Mouse (Mus musculus) C2C12 (cell line): ENCODE data around the gene Skap1. TPM values are rescaled to one million over a fixed set of nuclear protein-coding genes. Genes with fewer than 3 reads are reported as not detected.

Experiments
- H3K27me3 ChIP-seq: one replicate; pipeline ENCODE4 v1.6.1; 2011; ENCODE audit not compliant: control insufficient read depth, insufficient read depth, insufficient read length
- H3K36me3 ChIP-seq: one replicate; pipeline ENCODE4 v1.6.1; 2011; ENCODE audit not compliant: control insufficient read depth, insufficient read depth
- H3K4me3 ChIP-seq: one replicate; pipeline ENCODE4 v1.5.1; 2011; ENCODE audit warnings: mild to moderate bottlenecking, control low read depth; ENCODE audit not compliant: poor library complexity, insufficient read depth, severe bottlenecking
- H3K79me2 ChIP-seq: one replicate; pipeline ENCODE4 v1.6.1; 2011; ENCODE audit not compliant: control insufficient read depth, insufficient read depth
- H3K79me3 ChIP-seq: one replicate; pipeline ENCODE4 v1.6.1; 2011; ENCODE audit warnings: low read depth, control low read depth
- H3ac ChIP-seq: one replicate; pipeline ENCODE3; 2011; ENCODE audit warnings: low read depth; ENCODE audit not compliant: control insufficient read depth, insufficient read length
- CEBPB ChIP-seq: IDR thresholded peaks from one replicate; pipeline ENCODE4 v1.6.1; 2011; ENCODE audit warnings: low read depth, mild to moderate bottlenecking, control low read depth, moderate library complexity
- CTCF ChIP-seq: IDR thresholded peaks from one replicate; pipeline ENCODE4 v1.5.1; 2011; ENCODE audit not compliant: control insufficient read depth, insufficient read depth, insufficient read length
- FOSL1 ChIP-seq: IDR thresholded peaks from one replicate; pipeline ENCODE4 v1.8.0; 2011; ENCODE audit warnings: mild to moderate bottlenecking, low read length; ENCODE audit not compliant: poor library complexity, insufficient read depth, severe bottlenecking
- MAX ChIP-seq: IDR thresholded peaks from one replicate; pipeline ENCODE4 v1.6.1; 2011; ENCODE audit warnings: mild to moderate bottlenecking, control low read depth
- MYOD1 ChIP-seq: IDR thresholded peaks from one replicate; pipeline ENCODE4 v1.6.1; 2011; ENCODE audit warnings: low read depth; ENCODE audit not compliant: control insufficient read depth, insufficient read length
- MYOG ChIP-seq: IDR thresholded peaks from one replicate; pipeline ENCODE4 v1.6.1; 2011; ENCODE audit not compliant: control insufficient read depth, insufficient read length; ENCODE audit errors: extremely low read depth
- USF1 ChIP-seq: IDR thresholded peaks from one replicate; pipeline ENCODE4 v1.6.1; 2011; ENCODE audit warnings: low read depth, mild to moderate bottlenecking, control low read depth, moderate library complexity
- polyA plus RNA-seq: library from polyadenylated mRNA; unstranded; fragments of >200 nt; fragmentation: generic; extraction: Trizol; gene quantifications from one replicate; pipeline ENCODE4 v1.2.1, GENCODE M21; 2012; ENCODE audit warnings: missing spikeins

Skap1 gene
- polyA plus RNA-seq, 1 experiment, result 0.04 TPM

GRCm38 (mm10) chr11:96642173-96643140, 178.1 kb downstream of the Skap1 start:
- Histone ChIP-seq H3K36me3 (no peaks in the 10 kb centered on the region), H3ac (no peak overlapping the region), H3K4me3 (no peak overlapping the region), H3K79me2 (no peaks in the 10 kb centered on the region), H3K27me3 (peaks cover 62% of the 10 kb centered on the region), H3K79me3 (no peaks in the 10 kb centered on the region)
- TF ChIP-seq MAX, result no peak
- TF ChIP-seq FOSL1, result no peak
- TF ChIP-seq CTCF, result no peak
- no peak for TF ChIP-seq MYOD1
- no peak for TF ChIP-seq USF1
- no peak for TF ChIP-seq CEBPB
- TF ChIP-seq MYOG, result no peak

- no peak overlapping the region for H3K4me3 ChIP-seq
- TF ChIP-seq MYOG (no peak), CEBPB (no peak), MAX (no peak), CTCF (no peak), MYOD1 (no peak), FOSL1 (no peak), USF1 (no peak)
- no peaks in the 10 kb centered on the region for H3K36me3 ChIP-seq
- no peaks in the 10 kb centered on the region for H3K79me3 ChIP-seq
- no peaks in the 10 kb centered on the region for H3K79me2 ChIP-seq
- no peak overlapping the region for H3ac ChIP-seq
- H3K27me3 ChIP-seq, result peaks cover 51% of the 10 kb centered on the region
Measured at GRCm38 (mm10) chr11:96644969-96645368, 180.6 kb downstream of the Skap1 start.

GRCm38 (mm10) chr11:96645538-96646037, 181.2 kb downstream of the Skap1 start:
- no peaks in the 10 kb centered on the region for H3K79me2 ChIP-seq
- peaks cover 48% of the 10 kb centered on the region for H3K27me3 ChIP-seq
- no peaks in the 10 kb centered on the region for H3K36me3 ChIP-seq
- no peak overlapping the region for H3K4me3 ChIP-seq
- H3K79me3 ChIP-seq, result no peaks in the 10 kb centered on the region
- no peak for TF ChIP-seq MYOG
- H3ac ChIP-seq, result no peak overlapping the region

- Histone ChIP-seq H3K79me3 (no peaks in the 10 kb centered on the region), H3K4me3 (no peak overlapping the region), H3K27me3 (peaks cover 40% of the 10 kb centered on the region), H3ac (no peak overlapping the region), H3K36me3 (no peaks in the 10 kb centered on the region), H3K79me2 (no peaks in the 10 kb centered on the region)
- TF ChIP-seq FOSL1 (no peak), CTCF (no peak), MAX (no peak), MYOG (no peak), MYOD1 (no peak), USF1 (no peak), CEBPB (no peak)
Measured at GRCm38 (mm10) chr11:96651848-96652247, 187.5 kb downstream of the Skap1 start.

GRCm38 (mm10) chr11:96653867-96654266, 189.5 kb downstream of the Skap1 start:
- Histone ChIP-seq H3K79me3 (no peaks in the 10 kb centered on the region), H3K27me3 (peaks cover 50% of the 10 kb centered on the region), H3K4me3 (no peak overlapping the region), H3ac (no peak overlapping the region), H3K79me2 (no peaks in the 10 kb centered on the region), H3K36me3 (no peaks in the 10 kb centered on the region)
- TF ChIP-seq FOSL1 (no peak), MYOG (no peak), MAX (no peak), MYOD1 (no peak), USF1 (no peak), CTCF (no peak), CEBPB (no peak)

GRCm38 (mm10) chr11:96658420-96658819, 194.0 kb downstream of the Skap1 start:
- TF ChIP-seq USF1 (no peak), CTCF (no peak), FOSL1 (no peak), MAX (no peak), MYOG (no peak), CEBPB (no peak), MYOD1 (no peak)
- Histone ChIP-seq H3K36me3 (no peaks in the 10 kb centered on the region), H3K79me2 (no peaks in the 10 kb centered on the region), H3K27me3 (peaks cover 72% of the 10 kb centered on the region), H3K4me3 (no peak overlapping the region), H3K79me3 (no peaks in the 10 kb centered on the region), H3ac (no peak overlapping the region)
